Mouse (Mus musculus): ENCODE measurements around the gene Slc7a4. TPM values are rescaled to one million over a fixed set of nuclear protein-coding genes. Genes with fewer than 3 reads are reported as not detected.

Slc7a4 gene
- total and polyA plus RNA-seq, 3 experiments: 2.3 to 5.7 (median 2.9) TPM

DNA sequence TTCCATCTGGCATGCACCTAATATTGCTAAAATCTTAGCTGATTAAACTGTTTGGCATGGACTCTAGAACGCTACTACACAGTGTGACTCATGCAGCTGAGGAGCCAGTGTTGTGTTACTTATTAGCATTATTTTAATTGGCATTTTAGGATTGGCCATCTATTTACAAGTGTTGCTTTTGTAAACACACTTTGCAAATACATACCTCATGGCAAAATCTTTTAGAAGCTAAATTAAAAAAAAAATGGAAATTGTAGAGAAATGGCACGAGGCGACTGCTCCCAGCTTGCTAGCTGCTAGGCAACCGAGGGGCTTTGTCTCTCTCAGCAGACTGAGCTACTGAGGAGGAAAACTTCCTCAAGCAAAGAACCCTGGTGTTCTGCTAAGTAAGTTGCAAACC lies 21.9 kb upstream of the Slc7a4 start:
- TF ChIP-seq EP300 (IDR thresholded peaks at IDR 0.05; ENCODE audit: insufficient read depth, low read depth, low read length): no peak
- TF ChIP-seq POLR2A (IDR thresholded peaks at IDR 0.05; ENCODE audit: insufficient read depth, low read depth, low read length): no peak
- no peak for TF ChIP-seq CTCF (IDR thresholded peaks at IDR 0.05)
- no peak overlapping the region for H3K4me3 ChIP-seq
- no peak for DNase-seq
- no peaks in the 10 kb centered on the region for H3K4me1 ChIP-seq (ENCODE audit: control insufficient read depth, insufficient read depth, low read length)
- H3K79me2 ChIP-seq (replicated peaks; ENCODE audit: control insufficient read depth, insufficient read depth, low read length): no peaks in the 10 kb centered on the region
- H3K36me3 ChIP-seq (ENCODE audit: control insufficient read depth, insufficient read depth, low read length): no peaks in the 10 kb centered on the region
- H3K27ac ChIP-seq: no peak overlapping the region
- WGBS: 60% methylated on average over 4 of the region's 4 CpGs
- no peak overlapping the region for H3K9ac ChIP-seq (ENCODE audit: low read depth, low read length)
- intact Hi-C loops (cut with DNase I): no loop called here
- H3K27me3 ChIP-seq (ENCODE audit: control insufficient read depth, insufficient read depth, low read length): no peaks in the 10 kb centered on the region

GRCm38 (mm10) chr16:17600944-17601562 lies 18.0 kb upstream of the Slc7a4 start:
- 31% methylated on average over 3 of the region's 3 CpGs for WGBS
- no peaks in the 10 kb centered on the region for H3K79me2 ChIP-seq (replicated peaks; ENCODE audit: control insufficient read depth, insufficient read depth, low read length)
- intact Hi-C loops (cut with DNase I): no loop called here
- DNase-seq: no peak
- H3K27ac ChIP-seq: no peak overlapping the region
- H3K9ac ChIP-seq (ENCODE audit: low read depth, low read length): no peak overlapping the region
- TF ChIP-seq CTCF (IDR thresholded peaks at IDR 0.05): 0 out of 2 replicates have a peak, but pooled peaks have one; percentile 18
- TF ChIP-seq POLR2A (IDR thresholded peaks at IDR 0.05; ENCODE audit: insufficient read depth, low read depth, low read length): no peak
- TF ChIP-seq EP300 (IDR thresholded peaks at IDR 0.05; ENCODE audit: insufficient read depth, low read depth, low read length): no peak
- no peak overlapping the region for H3K4me3 ChIP-seq
- no peaks in the 10 kb centered on the region for H3K27me3 ChIP-seq (ENCODE audit: control insufficient read depth, insufficient read depth, low read length)
- H3K4me1 ChIP-seq (ENCODE audit: control insufficient read depth, insufficient read depth, low read length): no peaks in the 10 kb centered on the region
- no peaks in the 10 kb centered on the region for H3K36me3 ChIP-seq (ENCODE audit: control insufficient read depth, insufficient read depth, low read length)

GRCm38 (mm10) chr16:17590731-17591130 lies 7.7 kb upstream of the Slc7a4 start:
- H3K27me3 ChIP-seq (ENCODE audit: control insufficient read depth, insufficient read depth, low read length): no peaks in the 10 kb centered on the region
- H3K27ac ChIP-seq: no peak overlapping the region
- no peaks in the 10 kb centered on the region for H3K79me2 ChIP-seq (replicated peaks; ENCODE audit: control insufficient read depth, insufficient read depth, low read length)
- no peak overlapping the region for H3K9ac ChIP-seq (ENCODE audit: low read depth, low read length)
- WGBS: 32% methylated on average over 2 of the region's 2 CpGs
- DNase-seq: no peak
- H3K36me3 ChIP-seq (ENCODE audit: control insufficient read depth, insufficient read depth, low read length): no peaks in the 10 kb centered on the region
- intact Hi-C loops (cut with DNase I): no loop called here
- H3K4me3 ChIP-seq: no peak overlapping the region
- H3K4me1 ChIP-seq (ENCODE audit: control insufficient read depth, insufficient read depth, low read length): no peaks in the 10 kb centered on the region
- TF ChIP-seq POLR2A (IDR thresholded peaks at IDR 0.05; ENCODE audit: insufficient read depth, low read depth, low read length) (no peak), CTCF (IDR thresholded peaks at IDR 0.05) (no peak), EP300 (IDR thresholded peaks at IDR 0.05; ENCODE audit: insufficient read depth, low read depth, low read length) (no peak)

DNA sequence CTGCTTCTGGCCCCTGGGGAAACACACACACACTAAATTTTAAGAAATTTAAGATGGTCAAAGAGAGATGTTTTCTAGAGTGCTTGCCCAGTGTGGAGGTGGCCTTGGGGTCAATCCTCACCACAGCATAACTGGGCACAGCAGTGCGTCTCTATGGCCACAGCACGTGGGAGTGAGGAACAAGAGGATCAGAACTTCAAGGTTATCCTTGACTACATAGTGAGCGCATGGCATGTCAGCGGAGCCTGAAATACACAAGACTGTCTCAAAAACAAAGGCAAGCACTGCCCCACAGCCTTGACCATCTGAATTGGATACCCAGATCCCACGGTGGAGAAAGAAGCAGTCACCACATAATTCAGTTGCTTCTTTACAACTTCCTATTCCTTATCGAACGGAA lies 1.5 kb upstream of the Slc7a4 start:
- Histone ChIP-seq H3K27me3 (ENCODE audit: control insufficient read depth, insufficient read depth, low read length) (no peaks in the 10 kb centered on the region), H3K79me2 (replicated peaks; ENCODE audit: control insufficient read depth, insufficient read depth, low read length) (no peaks in the 10 kb centered on the region), H3K4me3 (no peak overlapping the region), H3K27ac (no peak overlapping the region), H3K36me3 (ENCODE audit: control insufficient read depth, insufficient read depth, low read length) (no peaks in the 10 kb centered on the region), H3K9ac (ENCODE audit: low read depth, low read length) (no peak overlapping the region), H3K4me1 (ENCODE audit: control insufficient read depth, insufficient read depth, low read length) (no peaks in the 10 kb centered on the region)
- TF ChIP-seq CTCF (IDR thresholded peaks at IDR 0.05): no peak
- no peak for TF ChIP-seq EP300 (IDR thresholded peaks at IDR 0.05; ENCODE audit: insufficient read depth, low read depth, low read length)
- TF ChIP-seq POLR2A (IDR thresholded peaks at IDR 0.05; ENCODE audit: insufficient read depth, low read depth, low read length): no peak
- WGBS: 81% methylated on average over 7 of the region's 7 CpGs
- DNase-seq: no peak
- intact Hi-C loops (cut with DNase I): no loop called here

DNA sequence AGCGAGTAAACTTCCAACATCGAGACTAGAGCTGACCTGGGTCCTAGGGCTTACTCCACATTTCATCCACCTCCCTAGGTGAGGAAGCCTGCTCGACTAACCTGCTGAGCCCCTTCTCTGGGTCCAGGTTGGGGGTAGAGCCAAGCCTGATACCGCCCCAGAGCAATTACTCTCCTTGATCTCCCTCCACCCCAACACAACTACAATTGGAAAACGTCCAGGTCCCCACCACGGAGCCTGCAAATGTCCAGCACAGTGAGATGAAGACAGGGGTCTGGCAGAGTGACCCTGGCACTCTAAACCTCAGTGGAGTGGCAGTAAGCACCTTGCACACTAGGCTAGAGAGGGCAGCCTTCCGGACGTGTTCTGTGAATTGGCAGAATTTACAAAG lies 6.2 kb downstream of the Slc7a4 start:
- H3K9ac ChIP-seq (ENCODE audit: low read depth, low read length): no peak overlapping the region; the same call in 1 of the 2 replicates
- no peaks in the 10 kb centered on the region for H3K27me3 ChIP-seq (ENCODE audit: control insufficient read depth, insufficient read depth, low read length)
- H3K27ac ChIP-seq: no peak overlapping the region
- H3K79me2 ChIP-seq (replicated peaks; ENCODE audit: control insufficient read depth, insufficient read depth, low read length): no peaks in the 10 kb centered on the region
- WGBS: 19% methylated on average over 8 of the region's 8 CpGs
- H3K4me3 ChIP-seq: peak overlapping the region; percentile 56
- intact Hi-C loops (cut with DNase I): no loop called here
- H3K4me1 ChIP-seq (ENCODE audit: control insufficient read depth, insufficient read depth, low read length): 0 out of 2 replicates have a peak, but pooled peaks cover 1% of the 10 kb centered on the region
- no peaks in the 10 kb centered on the region for H3K36me3 ChIP-seq (ENCODE audit: control insufficient read depth, insufficient read depth, low read length)
- no peak for DNase-seq
- no peak for TF ChIP-seq POLR2A (IDR thresholded peaks at IDR 0.05; ENCODE audit: insufficient read depth, low read depth, low read length)
- no peak for TF ChIP-seq EP300 (IDR thresholded peaks at IDR 0.05; ENCODE audit: insufficient read depth, low read depth, low read length)
- TF ChIP-seq CTCF (IDR thresholded peaks at IDR 0.05): no peak
